Mouse (Mus musculus) midbrain, embryonic 16.5 days (tissue): Measurements from ENCODE around the gene Slc9a8. TPM values are rescaled to one million over a fixed set of nuclear protein-coding genes. Genes with fewer than 3 reads are reported as not detected.

Experiments used
- ATAC-seq: fragments of 200-750 bp; cut with Nextera tagmentation; 2 replicates; pipeline ENCODE4 v1.8.0; 2017; ENCODE audit warnings: moderate TSS enrichment
- H3K27ac ChIP-seq: fragments of 300-500 bp; sonication (generic); 2 replicates; pipeline ENCODE4 v1.5.1; 2014; ENCODE audit warnings: mild to moderate bottlenecking, low read length, mixed read lengths
- H3K27me3 ChIP-seq: fragments of 300-500 bp; sonication (generic); 2 replicates; pipeline ENCODE4 v1.6.1; 2014; ENCODE audit warnings: low read depth, low read length, mixed read lengths; ENCODE audit not compliant: control insufficient read depth, insufficient read depth
- H3K36me3 ChIP-seq: fragments of 300-500 bp; sonication (generic); 2 replicates; pipeline ENCODE4 v1.6.1; 2014; ENCODE audit warnings: mild to moderate bottlenecking, low read length, moderate library complexity, mixed read lengths; ENCODE audit not compliant: control insufficient read depth, insufficient read depth
- H3K4me1 ChIP-seq: fragments of 300-500 bp; sonication (generic); 2 replicates; pipeline ENCODE4 v1.6.1; 2014; ENCODE audit warnings: mild to moderate bottlenecking, low read length, mixed read lengths; ENCODE audit not compliant: control insufficient read depth, insufficient read depth
- H3K4me2 ChIP-seq: fragments of 300-500 bp; sonication (generic); 2 replicates; pipeline ENCODE4 v1.6.1; 2014; ENCODE audit warnings: mild to moderate bottlenecking, low read length, mixed read lengths
- H3K4me3 ChIP-seq: fragments of 300-500 bp; sonication (generic); 2 replicates; pipeline ENCODE4 v1.5.1; 2014; ENCODE audit warnings: low read depth, mild to moderate bottlenecking, low read length, moderate library complexity, mixed read lengths
- H3K9ac ChIP-seq: fragments of 300-500 bp; sonication (generic); 2 replicates; pipeline ENCODE4 v1.6.1; 2014; ENCODE audit warnings: low read depth, low read length, mixed read lengths
- H3K9me3 ChIP-seq: fragments of 300-500 bp; sonication (generic); replicated peaks from 2 replicates; pipeline ENCODE4 v1.6.1; 2014; ENCODE audit warnings: mild to moderate bottlenecking, low read length, mixed read lengths; ENCODE audit not compliant: control insufficient read depth, poor library complexity, severe bottlenecking
- WGBS: fragments of 180-500 bp; shearing (Covaris S2); extraction: QIAGEN DNeasy Blood & Tissue Kit; methylation state at CpG from one replicate; pipeline ENCODE4 v1.1.7; 2014; 5-methylcytosine and 5-hydroxymethylcytosine counted together
- polyA plus RNA-seq: library from polyadenylated mRNA; unstranded; fragments of >200 nt; fragmentation: Nextera tagmentation; extraction: Ambion mirVana; gene quantifications from 2 replicates; pipeline ENCODE4 v1.2.1, GENCODE M21; 2015

The Slc9a8 gene
- polyA plus RNA-seq, 1 experiment from 2014 or later: 19.4 TPM

DNA sequence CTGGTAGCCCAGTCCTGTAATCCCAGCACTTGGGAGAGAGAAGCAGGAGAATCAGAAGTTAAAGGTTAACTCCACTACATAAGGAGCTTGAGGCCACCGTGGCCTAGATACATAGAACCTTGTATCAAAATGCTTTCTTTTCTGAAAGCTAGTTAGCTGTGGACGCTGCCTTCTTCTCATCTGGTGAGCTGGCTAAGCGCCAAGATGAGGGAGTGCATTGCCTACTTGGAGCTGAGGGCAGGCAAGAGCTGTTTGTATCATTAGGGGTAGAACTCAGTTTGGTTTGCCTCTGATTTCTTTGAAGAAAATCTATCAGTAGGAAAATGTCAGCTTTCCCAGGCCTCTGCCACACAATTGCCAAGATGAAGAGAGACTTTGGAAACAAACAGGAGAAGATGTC lies 32.3 kb downstream of the Slc9a8 start:
- H3K4me1 ChIP-seq: no peaks in the 10 kb centered on the region
- H3K27me3 ChIP-seq: no peaks in the 10 kb centered on the region
- H3K9ac ChIP-seq: no peak overlapping the region
- peaks cover 27% of the 10 kb centered on the region for H3K36me3 ChIP-seq
- H3K27ac ChIP-seq: no peak overlapping the region
- H3K4me3 ChIP-seq: no peak overlapping the region
- ATAC-seq: no peak
- no peak overlapping the region for H3K4me2 ChIP-seq
- no peaks in the 10 kb centered on the region for H3K9me3 ChIP-seq
- WGBS: 82% methylated on average over 3 of the region's 3 CpGs

DNA sequence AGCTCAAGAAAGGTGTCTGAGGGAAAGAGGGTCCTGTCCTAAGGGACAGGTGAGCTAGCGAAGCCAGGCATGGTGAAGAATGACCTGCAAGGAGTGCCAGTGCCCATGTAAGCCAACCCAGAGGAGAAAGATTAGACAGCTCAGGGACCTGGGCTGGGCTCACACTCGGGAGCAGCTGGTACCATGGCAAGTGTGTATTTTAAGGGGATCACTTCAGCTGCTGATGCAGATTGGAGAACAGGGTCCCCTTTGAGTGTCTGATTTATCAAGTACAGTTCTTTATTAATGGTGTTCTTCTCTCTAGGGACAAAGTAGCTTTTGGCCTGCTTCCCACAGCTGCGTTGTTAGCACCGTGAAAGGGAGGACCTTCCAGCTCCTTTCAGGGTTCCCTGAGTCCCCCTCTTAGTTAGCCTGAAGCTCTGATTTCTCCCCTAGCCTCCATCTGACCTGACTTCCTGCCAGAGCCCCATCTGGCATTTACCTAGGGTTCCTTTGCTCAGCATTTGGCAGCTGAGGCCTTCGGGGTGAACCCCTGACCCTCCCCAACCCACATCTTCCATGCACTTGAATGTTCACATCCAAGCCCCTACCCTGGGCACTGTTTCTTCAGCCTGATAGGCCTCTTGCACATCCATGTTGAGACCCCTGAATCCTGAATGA lies 35.0 kb downstream of the Slc9a8 start:
- Histone ChIP-seq H3K9ac (no peak overlapping the region), H3K4me2 (no peak overlapping the region), H3K36me3 (peaks cover 23% of the 10 kb centered on the region; the same call in 1 of the 2 replicates), H3K9me3 (no peaks in the 10 kb centered on the region), H3K27ac (no peak overlapping the region), H3K4me3 (no peak overlapping the region), H3K4me1 (no peaks in the 10 kb centered on the region), H3K27me3 (no peaks in the 10 kb centered on the region)
- no peak for ATAC-seq
- WGBS: 89% methylated on average over 5 of the region's 5 CpGs

DNA sequence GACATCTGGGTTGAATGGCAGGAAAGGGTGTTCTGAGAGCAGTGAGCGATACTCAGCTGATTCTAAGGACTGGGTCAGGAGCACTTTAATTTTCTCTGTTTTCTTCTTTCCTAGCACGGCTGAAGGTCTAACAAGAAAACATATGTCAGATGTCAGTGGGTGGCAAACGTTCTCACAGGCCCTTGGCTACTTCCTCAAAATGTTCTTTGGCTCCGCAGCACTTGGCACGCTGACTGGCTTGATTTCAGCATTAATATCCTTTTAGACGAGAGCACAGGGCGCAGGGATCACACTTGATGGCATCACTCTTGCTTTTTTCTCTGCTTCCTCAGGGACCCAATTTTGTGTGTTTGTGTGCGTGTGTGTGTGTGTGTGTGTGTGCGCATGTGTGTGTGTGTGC lies 35.7 kb downstream of the Slc9a8 start:
- Histone ChIP-seq H3K27ac (no peak overlapping the region), H3K36me3 (peaks cover 23% of the 10 kb centered on the region; the same call in 1 of the 2 replicates), H3K9ac (no peak overlapping the region), H3K27me3 (no peaks in the 10 kb centered on the region), H3K4me1 (no peaks in the 10 kb centered on the region), H3K4me3 (no peak overlapping the region), H3K4me2 (no peak overlapping the region), H3K9me3 (no peaks in the 10 kb centered on the region)
- 90% methylated on average over 9 of the region's 9 CpGs for WGBS
- no peak for ATAC-seq

GRCm38 (mm10) chr2:167458548-167458947 lies 37.0 kb downstream of the Slc9a8 start:
- H3K27ac ChIP-seq: no peak overlapping the region
- 93% methylated on average over 3 of the region's 3 CpGs for WGBS
- H3K4me3 ChIP-seq: no peak overlapping the region
- H3K9me3 ChIP-seq: no peaks in the 10 kb centered on the region
- H3K36me3 ChIP-seq: peaks cover 19% of the 10 kb centered on the region; the same call in 1 of the 2 replicates
- H3K27me3 ChIP-seq: no peaks in the 10 kb centered on the region
- no peak for ATAC-seq
- H3K4me1 ChIP-seq: no peaks in the 10 kb centered on the region
- H3K9ac ChIP-seq: no peak overlapping the region
- H3K4me2 ChIP-seq: no peak overlapping the region

DNA sequence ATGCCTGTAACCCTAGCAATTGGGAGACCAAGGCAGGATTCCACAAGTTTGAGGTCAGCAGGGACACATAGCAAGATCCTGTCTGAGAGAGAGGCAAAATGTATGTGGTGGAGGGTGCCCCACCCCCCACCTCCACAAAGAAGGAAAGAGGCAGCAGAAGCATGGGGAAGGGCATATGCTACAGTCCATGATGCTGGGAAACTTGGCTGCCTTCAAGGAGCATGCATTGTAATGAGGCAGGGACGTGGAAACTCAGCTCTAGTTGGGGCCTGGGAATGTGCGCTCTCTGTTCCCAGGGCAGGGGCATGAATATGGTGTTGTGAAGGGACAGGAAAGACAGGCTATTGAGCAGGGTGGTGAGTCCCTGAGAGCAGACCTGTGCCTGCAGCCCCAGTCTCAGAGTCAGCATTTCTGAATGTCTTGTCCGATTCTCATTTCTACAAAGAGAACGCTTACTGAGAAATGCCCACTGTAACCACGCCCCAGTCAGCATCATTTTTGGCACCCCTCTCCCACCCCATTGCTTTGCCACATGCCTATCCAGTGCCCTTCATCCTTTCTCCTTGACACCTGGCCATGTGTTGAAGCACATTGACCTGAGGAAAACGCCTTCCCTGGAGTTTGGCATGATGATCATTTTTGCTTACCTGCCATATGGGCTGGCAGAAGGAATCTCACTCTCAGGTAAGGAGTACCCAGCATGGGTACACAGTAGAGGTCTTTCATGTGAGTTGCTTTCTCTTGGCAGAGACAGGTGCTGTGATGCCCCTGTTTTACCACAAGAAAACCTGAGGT lies 37.8 kb downstream of the Slc9a8 start:
- H3K9ac ChIP-seq: no peak overlapping the region
- no peaks in the 10 kb centered on the region for H3K9me3 ChIP-seq
- H3K27me3 ChIP-seq: no peaks in the 10 kb centered on the region
- H3K4me2 ChIP-seq: no peak overlapping the region
- ATAC-seq: no peak
- H3K4me3 ChIP-seq: no peak overlapping the region
- WGBS: 98% methylated on average over 6 of the region's 6 CpGs
- no peak overlapping the region for H3K27ac ChIP-seq
- peaks cover 13% of the 10 kb centered on the region; the same call in 1 of the 2 replicates for H3K36me3 ChIP-seq
- H3K4me1 ChIP-seq: no peaks in the 10 kb centered on the region

- 61% methylated on average over 6 of the region's 6 CpGs for WGBS
- peaks cover 16% of the 10 kb centered on the region; the same call in 1 of the 2 replicates for H3K36me3 ChIP-seq
These were observed 41.4 kb downstream of the Slc9a8 start for GRCm38 (mm10) chr2:167462954-167463353.

GRCm38 (mm10) chr2:167463802-167464201 lies 42.3 kb downstream of the Slc9a8 start:
- no peak overlapping the region for H3K4me3 ChIP-seq
- no peaks in the 10 kb centered on the region for H3K9me3 ChIP-seq
- WGBS: 96% methylated on average over 5 of the region's 5 CpGs
- ATAC-seq: no peak
- no peaks in the 10 kb centered on the region for H3K27me3 ChIP-seq
- H3K27ac ChIP-seq: no peak overlapping the region
- H3K4me1 ChIP-seq: no peaks in the 10 kb centered on the region
- no peak overlapping the region for H3K4me2 ChIP-seq
- H3K36me3 ChIP-seq: peaks cover 14% of the 10 kb centered on the region; the same call in 1 of the 2 replicates
- H3K9ac ChIP-seq: no peak overlapping the region

More at GRCm38 (mm10) chr2:167462954-167463353, 41.4 kb downstream of the Slc9a8 start:
- Histone ChIP-seq H3K9me3 (no peaks in the 10 kb centered on the region), H3K27ac (no peak overlapping the region), H3K4me2 (no peak overlapping the region), H3K4me1 (no peaks in the 10 kb centered on the region), H3K9ac (no peak overlapping the region), H3K4me3 (no peak overlapping the region), H3K27me3 (no peaks in the 10 kb centered on the region)
- ATAC-seq: no peak

GRCm38 (mm10) chr2:167465951-167466350 lies 44.4 kb downstream of the Slc9a8 start:
- ATAC-seq: no peak
- 90% methylated on average over 3 of the region's 3 CpGs for WGBS

DNA sequence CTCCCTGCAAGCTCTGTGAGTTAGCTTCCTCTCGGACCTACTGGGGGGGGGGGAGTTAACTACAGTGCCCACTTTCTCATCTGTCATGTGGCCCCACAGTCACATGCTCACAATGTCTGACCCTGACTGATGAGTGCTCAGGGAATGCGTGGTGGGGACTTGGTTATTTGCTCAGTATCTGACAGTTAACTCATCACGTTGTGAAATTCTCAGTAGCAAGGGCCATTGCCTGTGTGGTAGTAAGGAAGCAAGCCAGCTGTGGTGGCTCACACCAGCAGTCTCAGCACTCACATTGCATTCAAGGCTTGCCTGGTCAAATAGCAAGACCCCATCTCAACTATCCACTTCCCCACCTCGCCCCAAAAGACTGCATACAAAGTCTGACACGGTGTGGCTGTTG lies 45.7 kb downstream of the Slc9a8 start:
- 87% methylated on average over 5 of the region's 5 CpGs for WGBS
- no peak overlapping the region for H3K4me3 ChIP-seq
- peaks cover 20% of the 10 kb centered on the region; the same call in 1 of the 2 replicates for H3K36me3 ChIP-seq
- ATAC-seq: no peak
- H3K9ac ChIP-seq: no peak overlapping the region
- H3K27ac ChIP-seq: no peak overlapping the region
- H3K4me2 ChIP-seq: no peak overlapping the region
- no peaks in the 10 kb centered on the region for H3K27me3 ChIP-seq
- H3K9me3 ChIP-seq: no peaks in the 10 kb centered on the region
- no peaks in the 10 kb centered on the region for H3K4me1 ChIP-seq

More at GRCm38 (mm10) chr2:167465951-167466350, 44.4 kb downstream of the Slc9a8 start:
- H3K4me2 ChIP-seq: no peak overlapping the region
- H3K9me3 ChIP-seq: no peaks in the 10 kb centered on the region
- no peak overlapping the region for H3K9ac ChIP-seq
- no peak overlapping the region for H3K4me3 ChIP-seq
- no peak overlapping the region for H3K27ac ChIP-seq
- H3K27me3 ChIP-seq: no peaks in the 10 kb centered on the region
- H3K4me1 ChIP-seq: no peaks in the 10 kb centered on the region
- H3K36me3 ChIP-seq: peaks cover 13% of the 10 kb centered on the region; the same call in 1 of the 2 replicates
